8 mouse cellular contexts compared by ENCODE assay signal in the genomic region with DNA sequence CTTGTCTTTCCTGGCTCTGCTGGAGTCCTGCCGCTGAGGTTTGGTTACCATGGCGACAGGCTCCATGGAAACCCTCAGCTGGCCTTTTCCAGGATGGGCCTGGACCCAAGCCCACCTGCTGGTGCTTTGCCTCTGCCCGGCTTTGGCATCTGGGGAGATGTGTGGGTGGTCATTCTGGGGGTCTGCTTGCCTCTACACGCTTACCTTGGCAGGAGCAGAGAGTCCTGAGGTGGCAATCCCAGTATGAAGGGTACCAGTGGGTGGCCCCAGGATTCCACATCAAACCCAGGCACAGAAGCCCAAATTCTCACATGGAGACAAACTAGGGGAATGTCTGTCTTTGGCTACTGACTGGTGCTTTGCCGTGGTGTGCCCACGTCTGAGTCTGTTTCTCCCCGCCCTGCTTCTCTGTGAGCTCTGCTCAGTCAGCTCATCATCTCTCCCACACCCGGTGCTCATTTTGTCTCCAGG. TPM values are rescaled to one million over a fixed set of nuclear protein-coding genes. Genes with fewer than 3 reads are reported as not detected.
DNase-seq lines count a peak whose midpoint lies in the region; ATAC-seq and TF ChIP-seq lines count a peak whose summit lies in the region.

No protein-coding gene starts in this region.

- no peak overlapping the region for H3K4me3 ChIP-seq in embryonic facial prominence, embryonic 14.5 days (ENCODE audit: low read depth, low read length)
- no peak overlapping the region for H3K4me3 ChIP-seq in layer of hippocampus, adult 2 months
- H3K4me3 ChIP-seq in midbrain, embryonic 13.5 days (replicated peaks): no peak overlapping the region
- H3K4me3 ChIP-seq in heart, embryonic 12.5 days: no peak overlapping the region

- H3K4me2 ChIP-seq in embryonic facial prominence, embryonic 14.5 days (ENCODE audit: low read depth, low read length): no peak overlapping the region
- peak overlapping the region; percentile 37; the same call in 1 of the 2 replicates for H3K4me2 ChIP-seq in midbrain, embryonic 13.5 days (replicated peaks)
- H3K4me2 ChIP-seq in heart, embryonic 12.5 days: no peak overlapping the region

- no peak for TF ChIP-seq CTCF in layer of hippocampus, adult 2 months (conservative IDR thresholded peaks at IDR 0.05)

- H3K27me3 ChIP-seq in embryonic facial prominence, embryonic 14.5 days (replicated peaks; ENCODE audit: control insufficient read depth, insufficient read depth, low read length): peaks cover 3% of the 10 kb centered on the region; the same call in 1 of the 2 replicates
- H3K27me3 ChIP-seq in midbrain, embryonic 13.5 days: peaks cover 75% of the 10 kb centered on the region
- peaks cover 45% of the 10 kb centered on the region for H3K27me3 ChIP-seq in heart, embryonic 12.5 days (replicated peaks)

- ATAC-seq in embryonic facial prominence, embryonic 14.5 days (ENCODE audit: low read depth): peak; percentile 13; the same call in 1 of the 2 replicates
- peak; percentile 62 for ATAC-seq in midbrain, embryonic 13.5 days
- no peak for ATAC-seq in CD4-positive, CD25-positive, alpha-beta regulatory T cell, adult 4 months
- no peak for ATAC-seq in heart, embryonic 12.5 days (ENCODE audit: insufficient number of reproducible peaks, low FRiP score)

- no peak overlapping the region for H3K9ac ChIP-seq in embryonic facial prominence, embryonic 14.5 days (ENCODE audit: low read depth, low read length)
- H3K9ac ChIP-seq in midbrain, embryonic 13.5 days (replicated peaks): no peak overlapping the region
- no peak overlapping the region for H3K9ac ChIP-seq in heart, embryonic 12.5 days

- H3K9me3 ChIP-seq in embryonic facial prominence, embryonic 14.5 days (ENCODE audit: control insufficient read depth, low read length): no peaks in the 10 kb centered on the region
- no peaks in the 10 kb centered on the region for H3K9me3 ChIP-seq in midbrain, embryonic 13.5 days
- no peaks in the 10 kb centered on the region for H3K9me3 ChIP-seq in heart, embryonic 12.5 days (replicated peaks)

- 34% methylated on average over 7 of the region's 8 CpGs for WGBS in embryonic facial prominence, embryonic 14.5 days
- WGBS in midbrain, embryonic 13.5 days: 7% methylated on average over 8 of the region's 8 CpGs
- WGBS in heart, embryonic 12.5 days: 33% methylated on average over 8 of the region's 8 CpGs

- peaks cover 11% of the 10 kb centered on the region for H3K4me1 ChIP-seq in embryonic facial prominence, embryonic 14.5 days (ENCODE audit: control insufficient read depth, insufficient read depth, low read length)
- H3K4me1 ChIP-seq in midbrain, embryonic 13.5 days (replicated peaks): peaks cover 55% of the 10 kb centered on the region
- H3K4me1 ChIP-seq in heart, embryonic 12.5 days (replicated peaks): peaks cover 23% of the 10 kb centered on the region

- no peak overlapping the region for H3K27ac ChIP-seq in embryonic facial prominence, embryonic 14.5 days (replicated peaks; ENCODE audit: low read depth, low read length)
- peak overlapping the region; percentile 95 for H3K27ac ChIP-seq in layer of hippocampus, adult 2 months
- peak overlapping the region; percentile 80 for H3K27ac ChIP-seq in midbrain, embryonic 13.5 days
- no peak overlapping the region for H3K27ac ChIP-seq in heart, embryonic 12.5 days (ENCODE audit: poor library complexity, severe bottlenecking)

- no peaks in the 10 kb centered on the region for H3K36me3 ChIP-seq in embryonic facial prominence, embryonic 14.5 days (ENCODE audit: control insufficient read depth, insufficient read depth, low read length)
- H3K36me3 ChIP-seq in midbrain, embryonic 13.5 days: no peaks in the 10 kb centered on the region
- H3K36me3 ChIP-seq in heart, embryonic 12.5 days: no peaks in the 10 kb centered on the region

- DNase-seq in ZHBTc4 (ENCODE audit: low read depth, low spot score): peak; percentile 36
- peak; percentile 71 for DNase-seq in embryonic facial prominence, embryonic 14.5 days (ENCODE audit: low spot score)
- DNase-seq in layer of hippocampus, adult 2 months (ENCODE audit: low spot score in 2 of 2): peak; percentile 81 to 86
- no peak for DNase-seq in urinary bladder, adult 18-20 months (ENCODE audit: low spot score in 2 of 2)
- DNase-seq in spleen, postnatal 36 days (ENCODE audit: low spot score in 2 of 2): no peak

RNA-seq across cellular contexts. Expression of gene Laptm5, which starts 47.0 kb away (rescaled TPM):
- 74.2 and 76.1 TPM in 2 replicates for polyA plus RNA-seq in embryonic facial prominence, embryonic 14.5 days (2014; fragmentation: Nextera tagmentation; extraction: Ambion mirVana)
- total RNA-seq in layer of hippocampus, adult 2 months (2021): 10 to 100 TPM; 33.9 to 34.0 TPM
- polyA plus RNA-seq in midbrain, embryonic 13.5 days (2015; fragmentation: Nextera tagmentation; extraction: Ambion mirVana): 21.8 and 23.7 TPM in 2 replicates
- polyA plus RNA-seq in CD4-positive, CD25-positive, alpha-beta regulatory T cell, adult 4 months (2017; shearing (Covaris generic)): 1,000 to 10,000 TPM; 1,726 to 2,325 TPM
- polyA plus RNA-seq in heart, embryonic 12.5 days (2016; fragmentation: Nextera tagmentation; extraction: Ambion mirVana): 13.7 and 16.0 TPM in 2 replicates

Comparison
In these comparisons a context has a peak if more than half of its experiments do, and no peak if none do; other contexts are left out.
1. DNase-seq: peak in ZHBTc4 (single experiment), embryonic facial prominence, embryonic 14.5 days (single experiment) and layer of hippocampus, adult 2 months (2 of 2); none in urinary bladder, adult 18-20 months (0 of 2) and spleen, postnatal 36 days (0 of 2).
2. ATAC-seq: peak in embryonic facial prominence, embryonic 14.5 days (single experiment) and midbrain, embryonic 13.5 days (single experiment); none in CD4-positive, CD25-positive, alpha-beta regulatory T cell, adult 4 months (single experiment) and heart, embryonic 12.5 days (single experiment).
3. H3K27ac ChIP-seq: peak in layer of hippocampus, adult 2 months (single experiment) and midbrain, embryonic 13.5 days (single experiment); none in embryonic facial prominence, embryonic 14.5 days (single experiment) and heart, embryonic 12.5 days (single experiment).
4. RNA of gene Laptm5, which starts 47.0 kb away (polyA plus RNA-seq): 1,726 to 2,325 TPM in CD4-positive, CD25-positive, alpha-beta regulatory T cell, adult 4 months; 74.2 to 76.1 TPM in embryonic facial prominence, embryonic 14.5 days, 21.8 to 23.7 TPM in midbrain, embryonic 13.5 days and 13.7 to 16.0 TPM in heart, embryonic 12.5 days; every median in the first group is over 10 times any median in the second.